Mouse (Mus musculus): Measurements from ENCODE around the gene Napb.
A peak's percentile ranks its signal among the peaks of the same experiment; 100 is the strongest.

Napb gene

GRCm38 (mm10) chr2:148686862-148687261 lies 45.4 kb downstream of the Napb start:
- peak; percentile 46 for DNase-seq

GRCm38 (mm10) chr2:148685709-148686108 lies 46.6 kb downstream of the Napb start:
- peak; percentile 26 for DNase-seq

- no peak for DNase-seq
Measured at GRCm38 (mm10) chr2:148684972-148685371, 47.3 kb downstream of the Napb start.

- DNase-seq: no peak
Measured at GRCm38 (mm10) chr2:148683031-148683430, 49.2 kb downstream of the Napb start.

- peak; percentile 79 for DNase-seq
Measured at GRCm38 (mm10) chr2:148681461-148681891, 50.8 kb downstream of the Napb start.

GRCm38 (mm10) chr2:148680775-148681291 lies 51.4 kb downstream of the Napb start, which contains the start of gene Gzf1:
Gzf1 (plus strand) TSS chr2:148681023.
- DNase-seq: peak; percentile 99

GRCm38 (mm10) chr2:148679346-148679745 lies 52.9 kb downstream of the Napb start:
- DNase-seq: peak; percentile 76

GRCm38 (mm10) chr2:148677801-148678200 lies 54.5 kb downstream of the Napb start:
- peak; percentile 56 for DNase-seq

- peak; percentile 99 for DNase-seq
Measured at GRCm38 (mm10) chr2:148672199-148673096, 59.8 kb downstream of the Napb start, which contains the start of gene Nxt1. Nxt1 (plus strand) TSS chr2:148672601.

- no peak for DNase-seq
Measured at GRCm38 (mm10) chr2:148663458-148663857, 68.8 kb downstream of the Napb start.

- DNase-seq: peak; percentile 82
Measured at GRCm38 (mm10) chr2:148654961-148655360, 77.3 kb downstream of the Napb start.

GRCm38 (mm10) chr2:148650587-148651357 lies 81.5 kb downstream of the Napb start:
- DNase-seq: no peak

- no peak for DNase-seq
Measured at GRCm38 (mm10) chr2:148644421-148645000, 87.8 kb downstream of the Napb start.

Data from lung, postnatal 10 days (tissue).